ENCODE assay signal across 15 mouse cellular contexts in the genomic region with DNA sequence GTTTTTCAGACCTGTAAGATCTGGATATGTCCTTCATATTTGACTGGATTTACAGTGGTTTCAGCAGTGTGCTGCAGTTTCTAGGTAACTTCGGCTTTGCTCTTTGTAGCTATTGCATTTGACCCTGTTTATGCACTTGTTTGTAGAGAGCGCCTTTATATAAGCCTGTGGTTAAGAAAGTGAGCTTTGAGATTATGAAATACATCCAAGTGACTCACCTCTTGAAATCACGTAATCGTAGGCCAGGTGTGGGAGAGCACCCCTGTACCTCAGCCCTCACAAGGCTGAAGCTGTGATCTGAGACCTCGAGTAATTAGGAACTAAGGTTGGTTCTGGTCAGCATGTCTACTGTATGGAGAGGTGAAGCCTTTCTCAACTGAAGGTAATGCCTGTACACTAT.
"Had no signal": no experiment of that assay in that cellular context is flagged by ENCODE, and none has a peak within 500 bp of the region (broad histone marks: within the 10 kb centered on the region; RNA-seq: fewer than 3 reads in every experiment).

No protein-coding gene starts in this region.

- H3K4me3 ChIP-seq: megakaryocyte, embryonic 14.5 days; midbrain, embryonic 13.5 days; midbrain, embryonic 15.5 days; neural tube, embryonic 12.5 days; stomach, embryonic 15.5 days had no signal

- H3K9me3 ChIP-seq: midbrain, embryonic 13.5 days; midbrain, embryonic 15.5 days; neural tube, embryonic 12.5 days; stomach, embryonic 15.5 days had no signal

- H3K4me1 ChIP-seq: midbrain, embryonic 13.5 days; midbrain, embryonic 15.5 days; neural tube, embryonic 12.5 days; stomach, embryonic 15.5 days had no signal

- H3K9ac ChIP-seq: liver, embryonic 14.5 days; lung, embryonic 14.5 days; midbrain, embryonic 13.5 days; midbrain, embryonic 15.5 days; neural tube, embryonic 12.5 days; stomach, embryonic 15.5 days had no signal

- H3K27me3 ChIP-seq: megakaryocyte, embryonic 14.5 days; midbrain, embryonic 13.5 days; midbrain, embryonic 15.5 days; neural tube, embryonic 12.5 days; stomach, embryonic 15.5 days had no signal

- H3K4me2 ChIP-seq: liver, embryonic 11.5 days; lung, embryonic 14.5 days; midbrain, embryonic 11.5 days; midbrain, embryonic 13.5 days; midbrain, embryonic 15.5 days; neural tube, embryonic 12.5 days; stomach, embryonic 15.5 days had no signal

- ATAC-seq: midbrain, embryonic 13.5 days; midbrain, embryonic 15.5 days had no signal

- H3K27ac ChIP-seq: liver, embryonic 14.5 days; macrophage; midbrain, embryonic 13.5 days; midbrain, embryonic 15.5 days; neural tube, embryonic 12.5 days; stomach, embryonic 15.5 days; stomach, postnatal 0 days had no signal

- DNase-seq: lung, embryonic 14.5 days; right cerebral cortex, postnatal 14 days; thymus, adult 2 months; thymus, postnatal 25 days; thymus, postnatal 4 days had no signal
